Mouse (Mus musculus): ENCODE results near the gene Sdc4. TPM values are rescaled to one million over a fixed set of nuclear protein-coding genes. Genes with fewer than 3 reads are reported as not detected.

The Sdc4 gene
- polyA plus RNA-seq, 1 experiment: 0.03 TPM

- Histone ChIP-seq H3K4me3 (replicated peaks) (no peak overlapping the region), H3K27me3 (ENCODE audit: control insufficient read depth) (peaks cover 91% of the 10 kb centered on the region), H3K9me3 (ENCODE audit: control insufficient read depth, low read length) (no peaks in the 10 kb centered on the region; the same call in 1 of the 2 replicates), H3K4me1 (ENCODE audit: control insufficient read depth) (no peaks in the 10 kb centered on the region), H3K36me3 (ENCODE audit: control insufficient read depth) (no peaks in the 10 kb centered on the region)
- TF ChIP-seq TAL1 (IDR thresholded peaks at IDR 0.05; ENCODE audit: low read length) (no peak), GATA1 (IDR thresholded peaks at IDR 0.05; ENCODE audit: low read length) (no peak)
Measured at GRCm38 (mm10) chr2:164404082-164404990, 39.4 kb downstream of the Sdc4 start.

GRCm38 (mm10) chr2:164403396-164404081 is 40.1 kb downstream of the Sdc4 start:
- TF ChIP-seq GATA1 (IDR thresholded peaks at IDR 0.05; ENCODE audit: low read length) (no peak), TAL1 (IDR thresholded peaks at IDR 0.05; ENCODE audit: low read length) (no peak)
- no peak overlapping the region for H3K4me3 ChIP-seq (replicated peaks)
- no peaks in the 10 kb centered on the region for H3K36me3 ChIP-seq (ENCODE audit: control insufficient read depth)
- no peaks in the 10 kb centered on the region; the same call in 1 of the 2 replicates for H3K9me3 ChIP-seq (ENCODE audit: control insufficient read depth, low read length)
- H3K27me3 ChIP-seq (ENCODE audit: control insufficient read depth): peaks cover 88% of the 10 kb centered on the region
- H3K4me1 ChIP-seq (ENCODE audit: control insufficient read depth): no peaks in the 10 kb centered on the region

- H3K4me3 ChIP-seq (replicated peaks): no peak within 1 kb of the TSS
- no peaks in the 10 kb centered on the region; the same call in 1 of the 2 replicates for H3K9me3 ChIP-seq (ENCODE audit: control insufficient read depth, low read length)
- H3K27me3 ChIP-seq (ENCODE audit: control insufficient read depth): peaks cover 83% of the 10 kb centered on the region
- TF ChIP-seq TAL1 (IDR thresholded peaks at IDR 0.05; ENCODE audit: low read length) (no peak), GATA1 (IDR thresholded peaks at IDR 0.05; ENCODE audit: low read length) (no peak)
- H3K36me3 ChIP-seq (ENCODE audit: control insufficient read depth): no peaks in the 10 kb centered on the region
- no peaks in the 10 kb centered on the region for H3K4me1 ChIP-seq (ENCODE audit: control insufficient read depth)
Measured at GRCm38 (mm10) chr2:164402906-164403305, 40.8 kb downstream of the Sdc4 start, which contains the start of gene Rbpjl. Rbpjl (plus strand) TSS chr2:164403141.

GRCm38 (mm10) chr2:164396911-164397310 is 46.8 kb downstream of the Sdc4 start:
- H3K9me3 ChIP-seq (ENCODE audit: control insufficient read depth, low read length): no peaks in the 10 kb centered on the region; the same call in 1 of the 2 replicates
- H3K4me1 ChIP-seq (ENCODE audit: control insufficient read depth): no peaks in the 10 kb centered on the region
- no peak overlapping the region for H3K4me3 ChIP-seq (replicated peaks)
- TF ChIP-seq GATA1 (IDR thresholded peaks at IDR 0.05; ENCODE audit: low read length): no peak
- H3K27me3 ChIP-seq (ENCODE audit: control insufficient read depth): peaks cover 36% of the 10 kb centered on the region
- H3K36me3 ChIP-seq (ENCODE audit: control insufficient read depth): no peaks in the 10 kb centered on the region

GRCm38 (mm10) chr2:164396076-164396475 is 47.6 kb downstream of the Sdc4 start:
- H3K27me3 ChIP-seq (ENCODE audit: control insufficient read depth): peaks cover 27% of the 10 kb centered on the region
- no peak overlapping the region for H3K4me3 ChIP-seq (replicated peaks)
- no peaks in the 10 kb centered on the region for H3K4me1 ChIP-seq (ENCODE audit: control insufficient read depth)
- H3K9me3 ChIP-seq (ENCODE audit: control insufficient read depth, low read length): no peaks in the 10 kb centered on the region; the same call in 1 of the 2 replicates
- no peaks in the 10 kb centered on the region for H3K36me3 ChIP-seq (ENCODE audit: control insufficient read depth)
- TF ChIP-seq TAL1 (IDR thresholded peaks at IDR 0.05; ENCODE audit: low read length) (no peak), GATA1 (IDR thresholded peaks at IDR 0.05; ENCODE audit: low read length) (no peak)

- no peak for TF ChIP-seq TAL1 (IDR thresholded peaks at IDR 0.05; ENCODE audit: low read length)
- TF ChIP-seq GATA1 (IDR thresholded peaks at IDR 0.05; ENCODE audit: low read length): no peak
- no peak overlapping the region for H3K4me3 ChIP-seq (replicated peaks)
- peaks cover 4% of the 10 kb centered on the region for H3K4me1 ChIP-seq (ENCODE audit: control insufficient read depth)
- no peaks in the 10 kb centered on the region for H3K36me3 ChIP-seq (ENCODE audit: control insufficient read depth)
- peaks cover 31% of the 10 kb centered on the region for H3K27me3 ChIP-seq (ENCODE audit: control insufficient read depth)
- no peaks in the 10 kb centered on the region; the same call in 1 of the 2 replicates for H3K9me3 ChIP-seq (ENCODE audit: control insufficient read depth, low read length)
Measured at GRCm38 (mm10) chr2:164393126-164393525, 50.6 kb downstream of the Sdc4 start.

GRCm38 (mm10) chr2:164389499-164389898 is 54.2 kb downstream of the Sdc4 start:
- H3K4me3 ChIP-seq (replicated peaks): peak overlapping the region; percentile 24
- H3K27me3 ChIP-seq (ENCODE audit: control insufficient read depth): peaks cover 33% of the 10 kb centered on the region
- TF ChIP-seq TAL1 (IDR thresholded peaks at IDR 0.05; ENCODE audit: low read length) (no peak), GATA1 (IDR thresholded peaks at IDR 0.05; ENCODE audit: low read length) (no peak)
- H3K36me3 ChIP-seq (ENCODE audit: control insufficient read depth): no peaks in the 10 kb centered on the region
- no peaks in the 10 kb centered on the region for H3K9me3 ChIP-seq (ENCODE audit: control insufficient read depth, low read length)
- H3K4me1 ChIP-seq (ENCODE audit: control insufficient read depth): peaks cover 4% of the 10 kb centered on the region

GRCm38 (mm10) chr2:164389020-164389419 is 54.7 kb downstream of the Sdc4 start, which contains the start of gene Slpi:
Slpi (minus strand) TSS chr2:164389095.
- Histone ChIP-seq H3K4me3 (replicated peaks) (peak within 1 kb of the TSS; percentile 24), H3K9me3 (ENCODE audit: control insufficient read depth, low read length) (no peaks in the 10 kb centered on the region), H3K36me3 (ENCODE audit: control insufficient read depth) (no peaks in the 10 kb centered on the region), H3K4me1 (ENCODE audit: control insufficient read depth) (peaks cover 4% of the 10 kb centered on the region), H3K27me3 (ENCODE audit: control insufficient read depth) (peaks cover 33% of the 10 kb centered on the region)
- no peak for TF ChIP-seq TAL1 (IDR thresholded peaks at IDR 0.05; ENCODE audit: low read length)
- no peak for TF ChIP-seq GATA1 (IDR thresholded peaks at IDR 0.05; ENCODE audit: low read length)

GRCm38 (mm10) chr2:164386953-164387352 is 56.7 kb downstream of the Sdc4 start:
- no peak for TF ChIP-seq TAL1 (IDR thresholded peaks at IDR 0.05; ENCODE audit: low read length)
- no peak for TF ChIP-seq GATA1 (IDR thresholded peaks at IDR 0.05; ENCODE audit: low read length)
- H3K4me1 ChIP-seq (ENCODE audit: control insufficient read depth): peaks cover 4% of the 10 kb centered on the region
- H3K4me3 ChIP-seq (replicated peaks): no peak overlapping the region
- H3K36me3 ChIP-seq (ENCODE audit: control insufficient read depth): no peaks in the 10 kb centered on the region
- no peaks in the 10 kb centered on the region for H3K9me3 ChIP-seq (ENCODE audit: control insufficient read depth, low read length)
- H3K27me3 ChIP-seq (ENCODE audit: control insufficient read depth): peaks cover 28% of the 10 kb centered on the region
